Mouse (Mus musculus) telencephalon, adult 2 months (tissue): ENCODE data around the gene Mcidas.
"Not testable (repeated sequence)": the region's sequence is repeated elsewhere in the genome, so short reads cannot be mapped to it uniquely, and the experiment has no call there.

ENCODE experiments used
- DNase-seq: peaks from one replicate; pipeline ENCODE4 v3.0.0-alpha.2; 2011; ENCODE audit warnings: low read depth, low spot score

Gene Mcidas

GRCm38 (mm10) chr13:113012683-113013082 lies 19.0 kb downstream of the Mcidas start:
- no peak for DNase-seq

- not testable (repeated sequence) for DNase-seq
Measured at GRCm38 (mm10) chr13:113013174-113013953, 19.7 kb downstream of the Mcidas start.

GRCm38 (mm10) chr13:113021521-113021920 lies 27.9 kb downstream of the Mcidas start:
- no peak for DNase-seq

- no peak for DNase-seq
Measured at GRCm38 (mm10) chr13:113022467-113022866, 28.8 kb downstream of the Mcidas start.

- DNase-seq, result no peak
Measured at GRCm38 (mm10) chr13:113023274-113024143, 29.9 kb downstream of the Mcidas start.

- DNase-seq, result no peak
Measured at GRCm38 (mm10) chr13:113031351-113031750, 37.7 kb downstream of the Mcidas start.

- DNase-seq, result no peak
Measured at GRCm38 (mm10) chr13:113031792-113032571, 38.3 kb downstream of the Mcidas start.

GRCm38 (mm10) chr13:113032831-113033230 lies 39.2 kb downstream of the Mcidas start:
- DNase-seq, result no peak

- DNase-seq, result no peak
Measured at GRCm38 (mm10) chr13:113034271-113034886, 40.7 kb downstream of the Mcidas start.

- DNase-seq, result no peak
Measured at GRCm38 (mm10) chr13:113034950-113035421, 41.3 kb downstream of the Mcidas start, which contains the start of gene Cdc20b. Gene Cdc20b (plus strand): TSS chr13:113035111.

- peak; percentile 85 for DNase-seq
Measured at GRCm38 (mm10) chr13:113035852-113036251, 42.2 kb downstream of the Mcidas start.

- no peak for DNase-seq
Measured at GRCm38 (mm10) chr13:113044876-113045275, 51.2 kb downstream of the Mcidas start.

- no peak for DNase-seq
Measured at GRCm38 (mm10) chr13:113045458-113046110, 51.9 kb downstream of the Mcidas start.

GRCm38 (mm10) chr13:113046211-113046883 lies 52.7 kb downstream of the Mcidas start, which contains the start of gene Gpx8:
Gene Gpx8 (minus strand): TSS chr13:113046410.
- peak; percentile 60 for DNase-seq

- DNase-seq, result no peak
Measured at GRCm38 (mm10) chr13:113047018-113047417, 53.4 kb downstream of the Mcidas start.

- no peak for DNase-seq
Measured at GRCm38 (mm10) chr13:113047647-113048046, 54.0 kb downstream of the Mcidas start.
